Mouse (Mus musculus) cerebellum, adult 11-12 months (tissue): ENCODE measurements around the gene Creb3l2.
"Not testable (repeated sequence)": the region's sequence is repeated elsewhere in the genome, so short reads cannot be mapped to it uniquely, and the experiment has no call there.

ENCODE experiments used
- DNase-seq: peaks from one replicate; pipeline ENCODE4 v3.0.0; 2022

Gene Creb3l2

DNA sequence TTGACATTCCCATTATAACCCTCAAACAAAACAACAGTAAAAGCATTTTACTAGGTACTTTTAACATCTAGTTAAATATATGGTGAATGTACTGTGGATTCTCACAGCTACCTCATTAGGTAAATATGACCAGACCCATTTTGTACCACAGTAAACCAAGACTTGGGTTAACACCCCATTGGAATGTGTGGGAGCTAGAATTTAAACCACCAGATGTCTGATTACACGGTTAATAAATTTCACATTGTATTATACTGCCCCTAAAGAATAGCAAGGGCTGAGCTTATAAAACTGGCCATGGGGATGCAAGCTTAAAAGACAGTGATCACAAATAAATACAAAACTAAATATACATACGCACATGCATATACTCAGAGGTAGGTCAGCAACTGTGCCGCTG lies 34.1 kb downstream of the Creb3l2 start:
- no peak for DNase-seq

GRCm38 (mm10) chr6:37406903-37407302 lies 35.0 kb downstream of the Creb3l2 start:
- DNase-seq, result no peak

- DNase-seq, result no peak
Observed at GRCm38 (mm10) chr6:37406018-37406417, 35.9 kb downstream of the Creb3l2 start.

- no peak for DNase-seq
Observed at GRCm38 (mm10) chr6:37404325-37404724, 37.6 kb downstream of the Creb3l2 start.

GRCm38 (mm10) chr6:37401928-37402327 lies 40.0 kb downstream of the Creb3l2 start:
- DNase-seq, result no peak

DNA sequence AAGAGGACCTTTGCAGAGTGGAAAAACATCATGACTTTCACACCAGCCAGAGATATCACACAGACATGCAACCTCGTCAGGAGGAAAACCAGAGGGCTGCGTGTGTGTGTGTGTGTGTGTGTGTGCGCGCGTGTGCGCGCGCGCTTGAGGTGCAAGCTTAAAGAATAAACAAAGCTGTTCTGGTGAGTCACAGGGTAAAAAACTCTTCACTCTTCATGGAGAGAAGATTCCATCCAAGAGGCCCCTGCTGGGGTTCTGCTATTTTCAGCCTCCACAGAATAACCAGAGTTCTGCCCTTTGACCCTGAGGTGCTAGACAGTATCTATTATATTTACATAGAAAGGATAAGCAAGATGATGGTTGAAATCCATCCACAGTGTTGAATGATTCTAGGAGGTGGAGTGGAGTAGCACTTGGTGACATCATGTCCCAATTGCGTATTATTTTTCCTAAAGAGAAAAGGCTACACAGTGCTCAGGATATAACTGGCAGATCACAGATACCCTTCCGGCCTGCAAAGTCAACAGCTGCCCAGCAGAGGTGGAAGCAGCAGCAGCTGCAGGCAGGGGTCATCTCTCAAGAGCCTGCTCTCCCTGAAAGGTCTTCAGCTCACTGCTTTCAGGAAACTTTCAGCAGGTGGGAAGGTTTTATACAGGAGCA lies 41.0 kb downstream of the Creb3l2 start:
- no peak for DNase-seq

GRCm38 (mm10) chr6:37400167-37400566 lies 41.8 kb downstream of the Creb3l2 start:
- DNase-seq, result no peak

GRCm38 (mm10) chr6:37398943-37399342 lies 43.0 kb downstream of the Creb3l2 start:
- no peak for DNase-seq

GRCm38 (mm10) chr6:37397973-37398372 lies 44.0 kb downstream of the Creb3l2 start:
- DNase-seq, result no peak

DNA sequence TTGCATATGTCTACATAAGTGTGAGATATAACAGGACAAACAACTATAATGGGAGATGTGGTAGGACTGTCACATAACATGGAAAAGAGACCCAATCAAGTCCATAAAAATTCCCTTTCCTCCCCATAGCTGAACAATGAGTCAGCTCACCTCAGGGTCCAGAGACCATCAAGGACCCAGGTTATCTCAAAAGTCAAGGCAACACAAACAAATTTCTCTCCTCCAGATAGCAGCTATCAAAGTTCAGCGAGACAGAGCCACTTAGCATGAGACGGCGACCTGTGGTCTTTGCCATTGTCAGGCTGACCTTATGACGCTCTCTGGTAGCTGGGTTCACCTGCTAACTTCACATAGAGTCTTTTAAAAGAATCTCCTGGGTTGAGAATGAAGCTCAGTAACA lies 44.7 kb downstream of the Creb3l2 start:
- DNase-seq, result no peak

DNA sequence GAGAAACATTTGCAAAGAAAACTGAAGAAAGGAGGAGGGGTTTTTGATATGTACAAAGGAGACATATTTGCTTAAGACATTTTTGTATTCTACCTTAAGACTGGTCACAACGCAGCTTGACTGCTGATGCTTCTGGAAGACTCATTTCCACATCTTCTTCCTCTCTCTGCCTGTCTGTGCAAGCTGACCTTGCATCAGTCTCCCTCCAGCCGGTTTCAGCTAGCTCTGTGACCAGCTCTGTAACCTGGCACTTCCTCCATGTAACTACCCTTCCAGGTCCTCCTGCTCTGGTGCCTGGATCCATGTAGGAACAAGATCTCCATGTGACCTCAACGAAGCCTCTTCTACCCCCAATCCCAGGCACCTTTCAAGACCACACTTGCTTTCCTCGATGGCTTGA lies 45.8 kb downstream of the Creb3l2 start:
- no peak for DNase-seq

DNA sequence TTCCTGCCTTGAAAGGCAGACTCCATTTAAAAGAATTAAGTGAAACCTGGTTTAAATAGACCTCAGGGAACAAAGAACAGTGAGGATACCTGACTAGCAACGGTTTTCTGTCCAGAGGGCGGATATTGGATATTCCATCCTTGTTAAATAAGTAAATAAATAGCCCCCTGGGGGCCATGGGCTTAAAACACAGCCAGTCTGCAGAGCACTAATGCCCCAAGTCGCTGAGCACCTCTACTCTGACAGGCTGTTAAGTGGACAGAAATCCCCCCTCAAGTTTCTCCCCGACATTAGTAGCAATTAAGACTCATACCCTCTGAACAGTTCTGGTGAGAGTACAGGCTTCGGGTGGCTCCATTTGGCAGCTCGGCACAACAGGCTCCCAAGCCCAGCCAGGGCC lies 48.7 kb downstream of the Creb3l2 start:
- no peak for DNase-seq

DNA sequence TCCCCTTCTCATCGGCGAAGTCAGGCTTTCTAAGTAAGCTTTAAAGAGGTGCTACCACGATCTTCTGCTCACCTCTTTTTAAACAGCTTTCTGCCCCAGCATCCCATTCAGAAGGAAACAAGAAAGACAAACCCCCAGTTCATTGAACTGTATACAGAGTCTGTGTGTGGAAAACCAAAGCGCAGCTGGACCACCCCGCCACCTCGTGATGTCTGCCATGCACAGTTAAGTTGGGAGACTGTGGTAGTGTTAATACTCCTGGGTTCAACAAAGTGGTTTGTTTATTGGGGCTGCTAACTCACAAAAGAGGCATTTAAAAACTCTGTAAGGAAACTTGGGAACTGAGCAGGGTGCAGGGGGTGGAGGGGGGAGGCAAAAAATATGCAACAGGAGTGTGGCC lies 49.7 kb downstream of the Creb3l2 start:
- DNase-seq, result no peak

DNA sequence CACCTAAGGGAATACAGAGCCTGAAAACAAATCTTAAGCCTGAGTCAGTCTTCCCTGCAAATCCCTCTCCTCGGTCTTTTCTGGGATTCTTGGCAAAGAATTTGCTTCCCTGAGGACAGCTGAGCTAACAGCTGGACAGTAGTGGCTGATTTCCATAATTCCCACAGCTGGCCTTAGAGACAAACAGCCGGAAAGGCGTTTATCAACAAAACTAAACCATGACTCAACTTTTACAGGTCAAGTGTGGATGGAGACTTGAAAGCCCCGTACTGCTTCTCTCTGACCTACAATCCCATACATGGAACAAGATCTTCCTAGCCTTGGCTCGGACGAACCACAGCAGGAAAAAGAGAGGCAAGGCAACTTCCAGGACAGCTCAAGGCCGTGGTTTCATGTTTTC lies 50.6 kb downstream of the Creb3l2 start:
- DNase-seq, result no peak

GRCm38 (mm10) chr6:37388960-37389359 lies 53.0 kb downstream of the Creb3l2 start:
- no peak for DNase-seq

- DNase-seq, result no peak
Observed at GRCm38 (mm10) chr6:37388501-37388900, 53.4 kb downstream of the Creb3l2 start.

DNA sequence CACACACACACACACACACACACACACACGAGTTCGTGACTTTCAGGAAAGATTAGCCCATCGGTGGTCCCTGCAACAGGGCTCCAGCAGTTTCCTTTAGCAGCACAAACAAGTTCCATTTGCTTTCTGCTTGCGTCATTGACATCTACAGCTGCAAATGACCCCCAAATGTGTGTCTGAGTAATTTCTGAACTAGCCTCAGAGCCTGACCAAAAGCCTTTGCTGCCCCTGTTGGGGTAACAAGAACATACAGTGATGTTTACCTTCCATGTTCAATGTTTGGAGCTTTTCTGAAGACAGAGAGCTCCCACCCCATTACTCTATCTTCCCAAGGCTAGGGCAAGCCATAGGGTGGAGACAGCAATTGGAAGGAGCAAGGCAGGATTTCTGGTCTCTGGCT lies 54.7 kb downstream of the Creb3l2 start:
- no peak for DNase-seq

- no peak for DNase-seq
Observed at GRCm38 (mm10) chr6:37385602-37386285, 56.2 kb downstream of the Creb3l2 start.

- no peak for DNase-seq
Observed at GRCm38 (mm10) chr6:37382761-37383160, 59.2 kb downstream of the Creb3l2 start.

- no peak for DNase-seq
Observed at GRCm38 (mm10) chr6:37377836-37378580, 63.9 kb downstream of the Creb3l2 start.

- DNase-seq, result not testable (repeated sequence)
Observed at GRCm38 (mm10) chr6:37377387-37377786, 64.6 kb downstream of the Creb3l2 start.

- DNase-seq, result no peak
Observed at GRCm38 (mm10) chr6:37375452-37375851, 66.5 kb downstream of the Creb3l2 start.

- DNase-seq, result no peak
Observed at GRCm38 (mm10) chr6:37371341-37371740, 70.6 kb downstream of the Creb3l2 start.

DNA sequence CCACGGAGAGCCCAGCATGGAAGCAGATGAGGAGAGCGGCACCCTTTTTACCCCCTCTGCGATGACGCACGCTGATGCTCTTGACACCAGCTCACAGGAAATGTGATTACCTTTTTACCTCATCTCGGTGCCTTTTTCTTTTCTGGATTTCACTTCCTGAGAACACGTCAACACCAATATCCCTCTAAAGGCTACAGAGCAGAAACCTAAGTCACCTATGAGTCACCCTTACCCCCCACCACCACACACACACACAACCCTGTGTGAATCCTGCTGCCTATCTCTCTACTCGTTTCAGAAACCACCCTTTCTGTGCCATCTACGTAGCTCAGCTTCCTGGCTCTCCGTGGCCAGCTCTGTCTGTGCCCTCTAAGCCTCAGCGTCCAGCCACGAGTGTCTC lies 71.4 kb downstream of the Creb3l2 start:
- no peak for DNase-seq
